Mouse (Mus musculus) midbrain, embryonic 14.5 days (tissue): ENCODE data around the gene Gm21188. TPM values are rescaled to one million over a fixed set of nuclear protein-coding genes. Genes with fewer than 3 reads are reported as not detected.
"Not testable (repeated sequence)": the region's sequence is repeated elsewhere in the genome, so short reads cannot be mapped to it uniquely, and the experiment has no call there.

Experiments
- ATAC-seq: fragments of 200-750 bp; cut with Nextera tagmentation; 2 replicates; pipeline ENCODE4 v1.8.0; 2017; ENCODE audit warnings: moderate number of reproducible peaks, moderate library complexity; ENCODE audit not compliant: low FRiP score, low TSS enrichment
- DNase-seq: peaks from one replicate; pipeline ENCODE4 v3.0.0-alpha.2; 2015
- H3K27ac ChIP-seq: fragments of 300-500 bp; sonication (generic); replicated peaks from 2 replicates; pipeline ENCODE4 v1.5.1; 2014; ENCODE audit warnings: mild to moderate bottlenecking, low read depth, low read length, moderate library complexity
- H3K27me3 ChIP-seq: fragments of 300-500 bp; sonication (generic); 2 replicates; pipeline ENCODE4 v1.6.1; 2014; ENCODE audit warnings: low read length, control low read depth, mixed read lengths; ENCODE audit not compliant: control insufficient read depth, insufficient read depth
- H3K36me3 ChIP-seq: fragments of 300-500 bp; sonication (generic); 2 replicates; pipeline ENCODE4 v1.6.1; 2014; ENCODE audit warnings: low read length, control low read depth; ENCODE audit not compliant: control insufficient read depth, insufficient read depth
- H3K4me1 ChIP-seq: fragments of 300-500 bp; sonication (generic); 2 replicates; pipeline ENCODE4 v1.6.1; 2014; ENCODE audit warnings: mild to moderate bottlenecking, antibody characterized with exemption, low read length, control low read depth; ENCODE audit not compliant: control insufficient read depth, insufficient read depth
- H3K4me2 ChIP-seq: fragments of 300-500 bp; sonication (generic); 2 replicates; pipeline ENCODE4 v1.6.1; 2014; ENCODE audit warnings: mild to moderate bottlenecking, low read length, moderate library complexity
- H3K4me3 ChIP-seq: fragments of 300-500 bp; sonication (generic); replicated peaks from 2 replicates; pipeline ENCODE4 v1.5.1; 2014; ENCODE audit warnings: low read depth, low read length
- H3K9ac ChIP-seq: fragments of 300-500 bp; sonication (generic); replicated peaks from 2 replicates; pipeline ENCODE4 v1.6.1; 2014; ENCODE audit warnings: mild to moderate bottlenecking, low read length, moderate library complexity
- H3K9me3 ChIP-seq: fragments of 300-500 bp; sonication (generic); 2 replicates; pipeline ENCODE4 v1.6.1; 2016; ENCODE audit warnings: low read length, control low read depth, mixed read lengths; ENCODE audit not compliant: control insufficient read depth
- WGBS: fragments of 180-500 bp; shearing (Covaris S2); extraction: QIAGEN DNeasy Blood & Tissue Kit; methylation state at CpG from one replicate; pipeline ENCODE4 v1.1.7; 2014; 5-methylcytosine and 5-hydroxymethylcytosine counted together
- polyA plus RNA-seq: library from polyadenylated mRNA; unstranded; fragments of >200 nt; fragmentation: Nextera tagmentation; extraction: Ambion mirVana; gene quantifications from 2 replicates; pipeline ENCODE4 v1.2.1, GENCODE M21; 2014

The Gm21188 gene
- polyA plus RNA-seq, 1 experiment from 2014 or later = not detected

- H3K4me1 ChIP-seq, H3K27me3 ChIP-seq, H3K9me3 ChIP-seq, H3K27ac ChIP-seq, H3K9ac ChIP-seq, ATAC-seq, H3K4me3 ChIP-seq, H3K36me3 ChIP-seq, H3K4me2 ChIP-seq: not testable (repeated sequence)
- 2% methylated on average over 16 of the region's 19 CpGs for WGBS
- peak; percentile 12 for DNase-seq
These were observed 18.3 kb downstream of the Gm21188 start for GRCm38 (mm10) chr13:120033516-120034190.

- not testable (repeated sequence) for ATAC-seq, DNase-seq
- under 1% methylated on average over 12 of the region's 16 CpGs for WGBS
These were observed 20.3 kb downstream of the Gm21188 start for GRCm38 (mm10) chr13:120031676-120032075.

DNA sequence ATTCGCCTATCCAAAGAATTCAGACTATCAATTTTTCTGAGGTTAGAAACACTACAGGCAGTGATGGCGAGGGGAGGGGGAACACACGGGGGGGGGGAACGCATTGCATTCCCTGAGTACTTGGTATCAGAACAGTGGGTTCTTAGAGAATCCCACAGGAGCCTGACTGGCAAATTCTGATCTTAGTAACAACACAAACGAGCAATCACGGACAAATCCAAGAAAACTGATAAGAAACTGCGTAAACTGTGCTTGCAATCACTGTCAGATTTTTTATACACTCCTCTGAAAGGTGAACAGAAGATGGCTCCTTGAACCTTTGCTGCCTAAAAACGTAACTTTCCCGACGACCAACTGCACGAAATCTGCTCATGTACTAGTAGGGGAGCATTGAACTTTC, 24.6 kb downstream of the Gm21188 start:
- WGBS = under 1% methylated on average over 11 of the region's 11 CpGs
- H3K36me3 ChIP-seq, H3K27me3 ChIP-seq, H3K4me3 ChIP-seq, H3K27ac ChIP-seq, H3K9me3 ChIP-seq, H3K4me2 ChIP-seq, H3K4me1 ChIP-seq, ATAC-seq, H3K9ac ChIP-seq: not testable (repeated sequence)
- DNase-seq = peak; percentile 20

More at GRCm38 (mm10) chr13:120031676-120032075, 20.3 kb downstream of the Gm21188 start:
- H3K9me3 ChIP-seq, H3K36me3 ChIP-seq, H3K27ac ChIP-seq, H3K27me3 ChIP-seq, H3K4me2 ChIP-seq, H3K9ac ChIP-seq, H3K4me1 ChIP-seq, H3K4me3 ChIP-seq: not testable (repeated sequence)

- not testable (repeated sequence) for H3K4me3 ChIP-seq, H3K4me1 ChIP-seq, H3K36me3 ChIP-seq, H3K9ac ChIP-seq, H3K9me3 ChIP-seq, DNase-seq, H3K27me3 ChIP-seq, H3K4me2 ChIP-seq, H3K27ac ChIP-seq, ATAC-seq
- WGBS = 0% methylated on average over 5 of the region's 17 CpGs
These were observed 25.1 kb downstream of the Gm21188 start, which contains the start of gene Gm36079 for GRCm38 (mm10) chr13:120026911-120027310. TSS of gene Gm36079 (minus strand) at chr13:120027011.

DNA sequence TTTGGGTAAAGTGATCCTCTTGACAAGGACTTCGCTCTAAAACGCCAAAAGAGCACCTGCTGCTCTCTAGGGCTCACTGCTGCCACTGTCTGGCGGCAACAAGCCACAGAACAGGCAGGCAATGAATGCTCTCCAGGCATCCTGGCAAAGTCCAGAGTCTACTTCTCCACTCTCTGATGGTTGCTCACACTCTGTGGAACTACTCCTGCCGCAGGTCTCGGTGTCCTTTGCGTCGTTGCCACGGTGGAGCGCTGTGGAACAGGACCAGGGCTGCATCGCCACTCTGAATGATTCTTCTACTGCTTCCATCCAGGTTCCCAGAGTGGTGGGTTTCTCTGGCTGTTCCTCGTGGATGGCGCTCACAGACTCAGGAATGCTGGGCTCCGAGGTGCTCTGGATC, 25.6 kb downstream of the Gm21188 start:
- H3K27me3 ChIP-seq, H3K4me3 ChIP-seq, DNase-seq, H3K27ac ChIP-seq, H3K9ac ChIP-seq, H3K9me3 ChIP-seq, H3K4me2 ChIP-seq, H3K4me1 ChIP-seq, H3K36me3 ChIP-seq: not testable (repeated sequence)
- 0% methylated on average over 3 of the region's 13 CpGs for WGBS
- peak; percentile 53; the same call in 1 of the 2 replicates for ATAC-seq

- not testable (repeated sequence) for H3K9me3 ChIP-seq, H3K4me3 ChIP-seq, H3K4me1 ChIP-seq, H3K4me2 ChIP-seq, H3K36me3 ChIP-seq, H3K27ac ChIP-seq, H3K27me3 ChIP-seq, H3K9ac ChIP-seq, ATAC-seq
- WGBS = 7% methylated on average over 4 of the region's 4 CpGs
- DNase-seq = peak; percentile 4
These were observed 26.4 kb downstream of the Gm21188 start for GRCm38 (mm10) chr13:120025576-120025975.

DNA sequence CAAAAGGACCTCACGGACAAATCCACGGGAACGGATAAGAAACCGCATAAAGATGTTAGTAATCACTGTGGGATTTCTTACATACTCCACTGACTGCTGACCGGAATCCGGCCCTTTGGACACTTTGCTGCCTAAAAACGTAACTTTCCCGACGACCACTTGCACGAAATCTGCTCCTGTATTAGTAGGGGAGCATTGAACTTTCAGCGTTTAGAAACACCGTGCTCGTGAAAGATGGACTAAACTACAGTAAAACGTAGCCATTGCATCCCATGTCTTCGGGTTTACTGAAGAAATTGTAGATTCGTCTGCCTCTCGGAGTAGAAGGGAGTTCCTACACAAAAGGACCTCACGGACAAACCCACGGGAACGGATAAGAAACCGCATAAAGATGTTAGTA, 27.0 kb downstream of the Gm21188 start:
- not testable (repeated sequence) for H3K4me3 ChIP-seq, H3K36me3 ChIP-seq, H3K27ac ChIP-seq, H3K27me3 ChIP-seq, ATAC-seq, H3K4me1 ChIP-seq, DNase-seq, H3K9me3 ChIP-seq, H3K4me2 ChIP-seq, H3K9ac ChIP-seq
- under 1% methylated on average over 19 of the region's 21 CpGs for WGBS

- H3K9me3 ChIP-seq, ATAC-seq, H3K9ac ChIP-seq, H3K36me3 ChIP-seq, H3K27me3 ChIP-seq, H3K4me3 ChIP-seq, H3K4me1 ChIP-seq, H3K27ac ChIP-seq, H3K4me2 ChIP-seq: not testable (repeated sequence)
- DNase-seq = peak; percentile 20
- WGBS = 5% methylated on average over 9 of the region's 9 CpGs
These were observed 27.4 kb downstream of the Gm21188 start for GRCm38 (mm10) chr13:120024581-120024980.

GRCm38 (mm10) chr13:120021477-120021876, 30.5 kb downstream of the Gm21188 start:
- not testable (repeated sequence) for H3K27ac ChIP-seq, H3K9me3 ChIP-seq, H3K36me3 ChIP-seq, H3K27me3 ChIP-seq, H3K4me2 ChIP-seq, H3K4me1 ChIP-seq, ATAC-seq, H3K4me3 ChIP-seq, H3K9ac ChIP-seq
- peak; percentile 47 for DNase-seq
- no CpG with 5 or more reads among the region's 1 CpGs for WGBS
